ENCODE assay signal across 24 mouse cellular contexts in the genomic region with DNA sequence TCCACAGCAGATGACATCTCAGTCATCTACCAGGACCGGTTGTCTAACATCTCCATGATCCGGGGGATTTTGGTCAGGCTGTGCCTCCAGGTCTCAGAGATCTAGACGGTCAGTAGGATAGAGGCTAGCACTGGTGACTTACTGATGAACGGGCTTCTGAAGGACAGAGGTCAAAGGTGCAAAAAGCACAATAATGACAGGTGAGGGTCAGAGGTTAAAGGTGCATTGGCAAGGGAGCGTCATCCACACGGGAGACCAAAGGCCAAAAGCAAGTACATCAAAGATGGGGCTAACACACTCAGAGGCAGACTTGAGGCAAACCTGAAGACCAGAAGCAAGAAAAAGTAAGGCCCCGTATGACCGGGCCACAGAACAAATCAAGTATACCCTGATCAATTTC.
"Had no signal": no experiment of that assay in that cellular context is flagged by ENCODE, and none has a peak within 500 bp of the region (broad histone marks: within the 10 kb centered on the region; RNA-seq: fewer than 3 reads in every experiment).

No protein-coding gene starts in this region.

- ATAC-seq: hindbrain, embryonic 16.5 days; inflammation-experienced regulatory T-cells, adult 6 months; intestine, embryonic 15.5 days; liver, embryonic 12.5 days had no signal

- DNase-seq: gastrocnemius, adult 2 months; gastrocnemius, postnatal 10 days; gastrocnemius, postnatal 25 days; heart, adult 18-20 months; heart, postnatal 10 days; heart, postnatal 4 days; kidney, adult 11 months; kidney, adult 8-10 months; kidney, postnatal 14 days; layer of hippocampus, adult 9-11 months; layer of hippocampus, postnatal 36 days; left cerebral cortex, postnatal 4 days had no signal

- H3K9ac ChIP-seq: heart, embryonic 12.5 days; hindbrain, embryonic 12.5 days; hindbrain, embryonic 14.5 days; intestine, embryonic 15.5 days; limb, embryonic 13.5 days; limb, embryonic 15.5 days; liver, embryonic 12.5 days; liver, embryonic 14.5 days had no signal

- H3K4me2 ChIP-seq: hindbrain, embryonic 12.5 days; hindbrain, embryonic 14.5 days; limb, embryonic 15.5 days had no signal

- H3K9me3 ChIP-seq: heart, embryonic 10.5 days; heart, embryonic 12.5 days; hindbrain, embryonic 10.5 days; hindbrain, embryonic 12.5 days; intestine, embryonic 15.5 days; limb, embryonic 13.5 days; limb, embryonic 15.5 days; liver, embryonic 12.5 days had no signal

- H3K4me3 ChIP-seq: gastrocnemius, adult 2 months; heart, embryonic 10.5 days; heart, embryonic 12.5 days; hindbrain, embryonic 12.5 days; intestine, embryonic 15.5 days; limb, embryonic 13.5 days; limb, embryonic 15.5 days; liver, embryonic 12.5 days had no signal

- H3K27ac ChIP-seq: gastrocnemius, adult 2 months; hindbrain, embryonic 12.5 days; hindbrain, embryonic 14.5 days; limb, embryonic 13.5 days; liver, embryonic 14.5 days had no signal

- H3K36me3 ChIP-seq: heart, embryonic 10.5 days; heart, embryonic 12.5 days; hindbrain, embryonic 10.5 days; hindbrain, embryonic 12.5 days; intestine, embryonic 15.5 days; limb, embryonic 13.5 days; limb, embryonic 15.5 days; liver, embryonic 12.5 days had no signal

- H3K27me3 ChIP-seq: heart, embryonic 12.5 days; hindbrain, embryonic 12.5 days; intestine, embryonic 15.5 days; limb, embryonic 13.5 days; limb, embryonic 15.5 days had no signal
